Mouse (Mus musculus): ENCODE measurements at regions not wholly inside any gene's neighbourhood (a gene's known extent, or its start where the extent isn't known, plus 50 kb on each side); places are given as distances from the start of the nearest gene placed in this dataset.
"Not testable (repeated sequence)": the region's sequence is repeated elsewhere in the genome, so short reads cannot be mapped to it uniquely, and the experiment has no call there.

DNA sequence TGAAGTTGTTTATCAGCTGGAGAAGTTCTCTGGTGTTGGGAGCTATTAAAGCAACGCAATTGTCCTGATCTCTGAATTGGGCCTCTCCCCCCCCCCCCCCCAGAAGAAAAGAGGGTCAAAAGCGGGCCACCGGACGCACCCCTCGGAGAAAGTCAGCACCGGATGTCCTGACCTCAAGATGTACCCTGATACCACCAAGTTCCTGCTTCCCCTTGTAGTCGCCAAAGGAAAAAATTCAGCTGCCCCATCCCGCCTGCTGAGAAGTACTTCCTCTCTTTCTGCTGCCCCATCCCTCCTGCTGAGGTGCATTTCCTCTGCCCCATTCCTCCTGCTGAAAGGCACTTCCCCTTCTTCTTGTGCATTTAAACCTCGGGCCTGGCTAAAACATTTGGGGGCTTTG lies 1191.1 kb upstream of the 1700008P02Rik start:
- not testable (repeated sequence) for DNase-seq

DNA sequence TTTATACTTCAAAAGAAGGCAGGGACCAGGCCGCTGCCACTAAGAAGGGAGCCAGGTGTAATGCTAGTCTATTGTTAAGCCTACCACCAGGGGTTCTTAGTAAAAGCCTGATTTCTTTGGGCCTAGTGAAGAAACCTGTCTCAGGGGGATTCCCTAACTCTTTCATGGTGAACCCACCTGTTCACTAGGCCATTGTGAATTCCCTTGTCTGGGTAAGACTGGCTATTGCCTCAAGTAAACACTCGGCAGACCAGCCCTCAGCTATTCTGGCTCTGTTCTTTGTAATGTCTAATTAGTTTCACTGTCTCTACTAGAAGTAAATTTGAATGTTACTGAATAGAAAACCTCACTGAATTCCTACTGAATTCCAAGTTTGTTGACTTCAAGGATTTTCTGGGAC lies 1184.9 kb upstream of the 1700008P02Rik start:
- not testable (repeated sequence) for DNase-seq

DNA sequence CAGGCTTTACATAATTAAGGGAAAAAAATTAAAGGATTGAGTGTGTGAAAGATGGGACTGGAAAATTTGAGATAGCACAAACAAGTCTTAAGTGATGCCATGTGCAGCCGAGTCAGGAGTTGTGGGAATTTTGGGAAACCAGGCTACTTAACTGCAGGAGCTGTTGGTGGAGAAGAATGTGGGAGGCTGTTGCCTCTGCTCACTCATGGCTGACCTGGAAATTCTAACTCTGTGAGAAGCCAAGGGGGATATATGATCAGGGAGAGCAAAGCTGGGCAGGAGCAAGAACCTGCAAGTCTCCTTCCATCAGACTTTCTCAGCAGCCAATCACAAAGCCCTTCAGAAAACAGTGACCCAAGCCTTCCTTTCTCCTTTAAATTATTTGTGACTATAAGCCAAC lies 1184.0 kb upstream of the 1700008P02Rik start:
- DNase-seq: peak; percentile 61

DNA sequence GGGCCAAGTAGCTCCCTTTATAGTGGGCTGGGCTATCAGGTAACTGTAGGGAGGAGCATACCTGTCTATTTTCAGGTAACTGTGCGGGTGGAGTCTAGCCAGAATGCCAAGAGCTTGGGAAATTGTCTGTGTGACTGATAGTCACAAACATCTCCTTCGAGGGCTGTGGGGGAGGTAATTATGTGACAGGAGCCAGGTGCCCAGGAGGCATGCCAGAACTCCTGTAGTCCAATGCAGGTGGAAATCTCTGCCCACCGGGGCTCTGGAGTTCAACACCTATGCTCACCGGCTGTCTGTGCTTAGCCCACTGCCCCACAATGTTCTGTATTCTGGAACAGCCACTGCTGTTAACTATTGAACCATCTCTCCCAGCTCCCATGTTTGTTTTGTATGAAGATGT lies 1179.2 kb upstream of the 1700008P02Rik start:
- no peak for DNase-seq

DNA sequence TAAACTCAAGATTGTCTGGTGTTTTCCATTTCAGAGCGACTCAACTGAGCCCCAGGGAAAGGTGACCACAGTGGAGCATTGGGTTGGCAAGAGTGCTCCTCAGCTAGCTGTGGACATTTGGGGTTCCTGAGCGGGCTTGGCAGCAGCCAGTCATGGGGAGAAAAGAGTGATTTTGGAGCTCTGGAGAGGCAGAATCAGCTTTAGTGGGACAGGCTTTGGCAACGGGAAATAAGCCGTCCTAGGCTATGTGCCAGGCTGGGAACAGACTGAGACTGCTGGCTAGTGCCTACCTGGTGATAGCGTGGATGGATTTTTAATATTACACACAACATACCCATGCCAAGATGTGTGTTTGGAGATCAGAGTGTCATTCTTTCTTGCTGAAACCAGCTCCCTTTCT lies 1167.4 kb upstream of the 1700008P02Rik start:
- no peak for DNase-seq

DNA sequence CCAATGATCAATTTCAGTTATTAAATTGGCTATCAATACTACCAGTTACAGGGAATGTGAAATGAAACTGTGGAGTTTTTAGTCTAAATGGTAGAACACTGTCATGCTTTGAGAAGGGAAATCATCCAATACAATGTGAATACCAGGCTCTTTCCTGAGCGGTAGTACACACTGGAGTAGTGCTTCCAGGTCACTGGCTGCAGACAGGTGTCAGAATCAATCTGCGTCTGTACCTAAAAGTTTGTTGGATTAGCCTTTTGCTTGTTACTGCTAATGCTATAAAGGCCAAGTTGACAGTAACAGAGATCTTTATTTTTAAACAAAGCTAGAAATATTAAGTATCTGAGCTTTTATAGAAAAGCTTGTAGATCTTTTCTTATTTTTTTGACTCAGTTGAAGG lies 1164.9 kb upstream of the 1700008P02Rik start:
- no peak for DNase-seq

DNA sequence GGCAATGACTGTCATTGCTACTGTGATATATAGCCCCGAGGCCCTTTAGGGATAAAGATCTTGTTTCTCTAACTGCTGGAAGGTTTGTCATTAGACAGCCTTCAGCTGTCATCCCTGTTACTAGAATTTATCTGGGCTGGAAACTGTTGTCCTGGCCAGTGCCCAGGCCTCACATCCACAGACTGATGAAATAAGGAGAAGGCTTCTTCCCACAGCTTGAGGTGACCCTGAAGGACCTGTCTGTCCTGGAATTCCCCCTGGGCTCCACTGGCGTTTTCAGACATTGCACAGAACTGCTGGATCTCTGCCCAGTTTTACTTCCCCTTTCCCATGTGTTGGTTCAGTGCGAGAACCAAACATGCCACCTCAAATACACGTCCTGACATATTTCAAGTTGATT lies 1135.2 kb upstream of the 1700008P02Rik start:
- DNase-seq: peak; percentile 89

DNA sequence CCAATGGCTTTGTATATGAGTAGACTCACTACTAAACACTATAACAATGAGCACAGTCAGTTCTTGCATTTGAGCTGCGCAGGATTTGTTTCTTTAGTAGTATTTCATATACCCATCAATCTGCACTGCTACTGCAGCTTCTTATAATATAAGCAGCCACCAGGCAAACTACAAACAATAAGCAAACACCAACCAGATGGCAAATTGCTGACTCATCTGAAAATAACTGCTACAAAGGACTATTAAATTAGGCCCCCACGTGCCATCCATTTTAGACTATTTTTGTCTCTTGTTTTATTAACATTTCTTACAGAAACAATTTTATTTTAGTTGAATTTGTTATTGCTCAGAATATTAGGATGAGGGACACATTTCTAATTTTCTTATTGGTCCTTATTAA lies 1093.5 kb upstream of the 1700008P02Rik start:
- DNase-seq: no peak

DNA sequence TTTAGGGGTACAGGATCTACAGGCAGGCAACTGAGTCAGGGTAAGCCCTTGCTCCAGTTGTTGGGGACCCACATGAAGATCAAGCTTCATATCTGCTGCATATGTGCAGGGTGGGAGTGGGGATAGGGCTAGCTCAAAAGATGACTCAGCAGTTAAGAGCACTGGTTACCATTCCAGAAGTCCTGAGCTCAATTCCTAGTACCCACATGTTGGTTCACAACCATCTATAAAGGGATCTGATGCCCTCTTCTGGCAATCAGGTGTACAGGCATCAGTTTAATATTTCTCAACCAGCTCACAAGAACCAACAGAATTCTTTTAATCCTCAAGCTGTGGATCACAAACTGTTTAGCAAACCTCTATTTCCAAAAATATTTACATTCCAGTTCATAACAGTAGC lies 1092.9 kb upstream of the 1700008P02Rik start:
- DNase-seq: no peak

DNA sequence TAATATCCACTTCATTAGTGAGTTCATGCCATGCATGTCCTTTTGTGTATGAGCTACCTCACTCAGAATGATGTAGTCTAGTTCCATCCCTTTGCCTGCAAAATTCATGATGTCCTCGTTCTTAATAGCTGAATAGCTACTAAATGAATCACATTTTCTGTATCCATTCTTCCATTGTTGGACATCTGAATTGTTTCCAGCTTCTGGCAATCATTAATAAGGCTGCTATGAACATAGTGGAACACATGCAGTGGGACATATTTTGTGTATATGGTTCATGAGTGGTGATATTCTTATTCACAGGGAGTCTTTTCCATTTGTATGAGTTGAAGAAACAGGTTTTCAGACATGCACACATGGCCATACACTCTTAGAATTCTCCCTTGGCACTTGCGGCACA lies 1092.2 kb upstream of the 1700008P02Rik start:
- no peak for DNase-seq

DNA sequence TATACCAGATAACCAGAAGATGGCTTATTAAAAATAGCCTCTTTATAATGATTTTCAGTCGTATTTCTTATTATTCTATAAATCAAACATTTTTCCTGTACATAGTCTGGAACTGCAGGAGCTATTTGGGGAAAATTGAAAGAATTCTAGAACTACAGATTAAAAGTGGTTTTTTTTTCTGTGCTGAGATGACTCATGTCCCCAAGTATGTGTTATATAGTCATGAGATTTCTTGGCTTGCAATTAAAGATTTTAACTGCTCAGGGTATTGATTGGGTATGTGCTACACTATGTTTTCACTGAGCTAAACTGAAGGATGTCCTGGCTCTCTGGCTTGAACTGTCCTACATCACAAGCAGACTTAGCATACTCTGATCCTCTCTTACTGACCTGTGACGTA lies 1088.4 kb upstream of the 1700008P02Rik start:
- DNase-seq: no peak

DNA sequence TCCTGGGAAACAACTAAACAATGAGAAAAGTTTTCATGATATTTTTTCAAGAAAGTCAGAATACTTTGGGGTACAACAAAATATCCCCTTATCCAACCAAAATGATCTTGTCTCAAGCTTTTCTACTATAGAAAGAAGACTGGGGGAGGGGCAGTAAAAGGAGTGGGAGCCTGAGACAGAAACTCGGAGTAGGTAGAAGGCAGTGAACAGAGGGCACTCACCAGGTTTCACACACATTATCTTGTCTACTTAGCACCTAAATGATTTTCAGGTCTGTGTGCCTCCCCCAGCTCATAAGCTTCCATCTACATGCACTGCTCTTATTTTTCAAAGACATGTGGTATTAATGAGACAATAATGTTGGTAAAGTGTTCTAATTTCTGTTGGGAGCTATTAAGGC lies 1063.3 kb upstream of the 1700008P02Rik start:
- no peak for DNase-seq

DNA sequence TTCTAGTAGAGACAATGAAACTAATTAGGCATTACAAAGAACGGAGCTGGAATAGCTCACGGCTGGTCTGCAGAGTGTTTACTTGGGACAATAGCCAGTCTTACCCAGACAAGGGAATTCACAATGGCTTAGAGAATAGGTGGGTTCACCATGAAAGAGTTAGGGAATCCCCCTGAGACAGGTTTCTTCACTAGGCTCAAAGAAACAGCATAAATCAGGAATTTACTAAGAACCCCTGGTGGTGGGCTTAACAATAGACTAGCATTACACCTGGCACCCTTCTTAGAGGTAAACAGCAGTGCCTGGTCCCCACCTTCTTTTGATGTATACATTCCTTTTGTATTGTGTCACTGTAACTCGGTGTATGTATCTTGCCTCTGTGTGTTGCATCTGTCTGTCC lies 1062.6 kb upstream of the 1700008P02Rik start:
- not testable (repeated sequence) for DNase-seq

DNA sequence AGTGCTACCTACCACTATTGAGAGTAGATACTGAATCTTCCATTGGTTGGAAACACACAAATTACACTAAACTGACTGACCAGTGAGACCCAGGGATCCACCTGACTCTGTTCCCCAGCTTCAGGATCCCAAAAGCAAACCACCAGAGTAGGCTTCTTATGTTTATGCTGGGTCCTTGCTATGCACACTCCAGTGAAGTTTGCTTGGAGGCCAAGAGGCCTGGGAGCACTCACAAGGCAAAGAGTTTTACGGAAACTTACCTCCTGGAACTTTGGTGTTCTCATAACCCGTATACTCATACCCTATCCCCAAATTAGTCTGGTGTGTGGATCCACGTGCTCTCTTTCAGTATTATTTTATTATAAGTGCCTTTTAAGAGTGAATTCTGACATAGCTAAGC lies 1062.1 kb upstream of the 1700008P02Rik start:
- no peak for DNase-seq

DNA sequence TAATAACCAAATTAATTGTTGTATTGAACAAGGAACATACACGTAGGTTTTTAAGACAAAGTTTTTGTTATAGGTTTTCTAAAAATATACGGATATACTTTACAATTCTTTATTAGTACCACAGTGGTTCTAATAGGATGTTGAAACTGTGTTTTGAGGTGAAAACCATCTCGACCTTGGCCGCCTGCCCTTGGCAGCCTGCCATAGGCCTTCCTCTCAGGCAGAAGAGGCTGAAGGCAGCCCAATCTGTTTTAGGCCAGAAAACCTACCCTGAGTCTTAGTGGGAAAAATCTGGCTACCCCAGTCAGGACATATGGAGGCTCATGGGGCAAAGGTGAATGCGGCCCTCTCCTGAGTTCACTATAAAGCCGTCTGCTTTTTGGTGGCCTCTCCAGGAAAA lies 1049.7 kb upstream of the 1700008P02Rik start:
- no peak for DNase-seq

DNA sequence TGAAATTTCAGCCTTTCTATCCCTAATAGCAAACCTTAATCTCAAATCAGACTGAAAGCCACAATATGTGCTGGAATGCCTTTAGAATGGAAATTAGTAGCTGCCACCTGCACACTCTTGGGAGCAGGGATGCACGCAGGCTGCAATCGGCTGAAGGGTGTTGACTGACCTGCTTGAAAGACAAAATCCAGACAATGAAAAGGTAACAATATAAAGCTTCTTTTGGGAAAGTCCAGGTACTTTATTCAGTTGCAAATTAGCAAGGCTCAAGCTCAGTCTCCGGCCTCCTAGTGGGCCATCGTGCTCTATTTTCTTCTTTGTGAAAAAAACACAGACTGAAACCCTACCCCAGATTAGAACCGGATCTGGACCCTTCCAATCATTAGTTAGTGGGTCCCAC lies 1047.6 kb upstream of the 1700008P02Rik start:
- DNase-seq: not testable (repeated sequence)

DNA sequence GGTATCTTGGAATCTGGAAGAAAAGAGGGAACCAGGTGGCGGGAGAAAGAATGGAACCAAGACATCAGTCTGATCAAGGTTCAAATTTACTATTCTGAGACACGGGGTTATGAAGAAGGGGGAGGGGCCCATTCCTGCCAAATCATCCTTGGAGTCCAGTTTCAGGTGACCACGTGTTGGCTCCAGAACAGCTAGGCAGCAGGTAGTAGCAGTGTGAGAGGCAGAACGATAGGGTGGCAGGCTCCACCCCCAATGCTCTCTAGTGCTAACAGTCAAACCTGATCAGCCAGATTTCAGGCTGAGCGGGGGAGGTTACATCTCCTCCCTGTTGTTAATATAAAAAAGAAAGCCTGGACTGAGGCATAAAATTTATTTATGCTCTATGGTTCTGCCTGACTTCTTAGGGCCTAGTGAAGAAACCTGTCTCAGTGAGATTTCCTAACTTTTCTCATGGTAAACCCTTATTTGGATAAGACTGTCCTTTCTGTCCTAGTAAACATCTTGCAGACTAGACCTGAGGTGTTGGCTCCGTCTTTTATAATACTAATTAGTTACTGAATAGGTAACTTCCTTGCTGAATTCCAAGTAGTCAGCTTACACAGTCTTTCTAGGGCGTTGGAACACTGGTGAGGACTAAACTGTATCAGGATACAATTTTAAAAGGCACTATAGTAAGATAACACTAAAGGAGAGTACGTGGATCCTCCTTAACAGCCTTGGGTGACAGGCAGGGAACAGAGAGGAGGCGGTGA lies 1046.3 kb upstream of the 1700008P02Rik start:
- peak; percentile 81 for DNase-seq

Data from heart, adult 11 months (tissue).